Mouse (Mus musculus) cortical plate, adult 2 months (tissue): ENCODE data around the gene Capn3. TPM values are rescaled to one million over a fixed set of nuclear protein-coding genes. Genes with fewer than 3 reads are reported as not detected.
A peak's percentile ranks its signal among the peaks of the same experiment; 100 is the strongest.

Source experiments
- H3K27ac ChIP-seq: fragments of 200-500 bp; 2 replicates; pipeline ENCODE4 v1.5.1; 2012; ENCODE audit warnings: low read length, control low read depth, inconsistent platforms; ENCODE audit not compliant: insufficient read depth
- H3K4me1 ChIP-seq: fragments of 200-500 bp; 2 replicates; pipeline ENCODE4 v1.6.1; 2011; ENCODE audit warnings: low read length; ENCODE audit not compliant: control insufficient read depth, insufficient read depth
- H3K4me3 ChIP-seq: fragments of 200-500 bp; 2 replicates; pipeline ENCODE4 v1.5.1; 2011; ENCODE audit warnings: mild to moderate bottlenecking, low read length, control low read depth; ENCODE audit not compliant: insufficient read depth
- CTCF ChIP-seq: fragments of 200-500 bp; IDR thresholded peaks from 2 replicates; pipeline ENCODE4 v1.5.1; 2011; ENCODE audit warnings: mild to moderate bottlenecking, control low read depth, low read length; ENCODE audit not compliant: insufficient read depth; ENCODE audit errors: extremely low read depth
- POLR2A ChIP-seq: fragments of 200-500 bp; IDR thresholded peaks from 2 replicates; pipeline ENCODE4 v1.6.1; 2011; ENCODE audit warnings: mild to moderate bottlenecking, low read length, control low read depth; ENCODE audit not compliant: insufficient read depth; ENCODE audit errors: extremely low read depth
- polyA plus RNA-seq: library from polyadenylated mRNA; depleted of rRNA; stranded (reverse); fragments of >200 nt; gene quantifications from 2 replicates; pipeline ENCODE4 v1.2.3, GENCODE M21; 2012

Gene Capn3
- polyA plus RNA-seq, 1 experiment: 4.9 TPM

DNA sequence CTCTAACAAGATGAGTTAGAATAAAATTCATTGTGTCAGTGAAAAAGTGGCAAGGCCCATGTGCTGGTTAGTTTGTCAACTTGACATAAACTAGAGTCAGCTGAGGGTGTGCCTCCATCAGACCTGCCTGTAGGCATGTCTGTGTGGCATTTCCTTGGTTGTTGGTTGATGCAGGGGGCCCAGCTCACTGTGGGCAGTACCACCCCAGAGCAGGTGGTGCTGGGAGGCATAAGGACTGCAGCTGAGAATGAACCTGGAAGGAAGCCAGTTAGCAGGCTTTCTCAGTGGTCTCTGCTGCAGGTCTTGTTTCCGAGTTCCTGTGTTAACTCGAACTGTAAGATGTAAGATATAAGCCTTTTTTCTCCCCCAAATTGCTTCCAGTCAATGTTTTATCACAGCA, 832 bp upstream of the Capn3 start:
- no peaks in the 10 kb centered on the region for H3K4me1 ChIP-seq
- H3K4me3 ChIP-seq: no peak overlapping the region
- no peak for TF ChIP-seq POLR2A
- no peak for TF ChIP-seq CTCF
- no peak overlapping the region for H3K27ac ChIP-seq

DNA sequence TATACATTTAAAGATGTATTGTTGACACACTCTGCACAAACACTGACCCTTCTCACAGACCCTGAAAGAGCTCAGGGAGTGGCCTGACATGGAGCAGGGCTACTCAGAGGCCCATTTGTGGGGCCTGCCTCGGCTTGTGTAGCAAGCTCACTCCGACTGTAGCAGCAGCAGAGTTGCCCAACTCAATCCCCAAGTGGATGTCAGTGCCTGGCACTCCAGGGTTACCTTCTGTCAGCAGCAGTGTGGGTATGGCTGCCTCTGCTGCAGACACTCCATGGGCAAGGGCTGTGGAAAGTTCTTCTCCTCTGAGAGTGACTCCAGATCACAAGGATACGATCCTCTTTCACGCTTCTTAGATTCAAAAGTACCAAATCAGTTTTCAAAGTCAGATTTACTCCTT, 4.4 kb downstream of the Capn3 start:
- no peak for TF ChIP-seq POLR2A
- no peak for TF ChIP-seq CTCF
- Histone ChIP-seq H3K27ac (no peak overlapping the region), H3K4me1 (no peaks in the 10 kb centered on the region), H3K4me3 (no peak overlapping the region)

GRCm38 (mm10) chr2:120463328-120463727, 7.5 kb downstream of the Capn3 start:
- Histone ChIP-seq H3K27ac (no peak overlapping the region), H3K4me3 (no peak overlapping the region), H3K4me1 (no peaks in the 10 kb centered on the region)
- TF ChIP-seq CTCF: no peak
- no peak for TF ChIP-seq POLR2A

- H3K4me3 ChIP-seq: no peak overlapping the region
- TF ChIP-seq POLR2A: no peak
- TF ChIP-seq CTCF: no peak
Observed at GRCm38 (mm10) chr2:120464091-120464490, 8.3 kb downstream of the Capn3 start.

GRCm38 (mm10) chr2:120464732-120465396, 9.0 kb downstream of the Capn3 start:
- TF ChIP-seq POLR2A (no peak), CTCF (no peak)
- Histone ChIP-seq H3K27ac (peak overlapping the region; percentile 72; the same call in 1 of the 2 replicates), H3K4me1 (no peaks in the 10 kb centered on the region), H3K4me3 (no peak overlapping the region)

More at GRCm38 (mm10) chr2:120464091-120464490, 8.3 kb downstream of the Capn3 start:
- Histone ChIP-seq H3K4me1 (no peaks in the 10 kb centered on the region), H3K27ac (peak overlapping the region; percentile 72; the same call in 1 of the 2 replicates)

DNA sequence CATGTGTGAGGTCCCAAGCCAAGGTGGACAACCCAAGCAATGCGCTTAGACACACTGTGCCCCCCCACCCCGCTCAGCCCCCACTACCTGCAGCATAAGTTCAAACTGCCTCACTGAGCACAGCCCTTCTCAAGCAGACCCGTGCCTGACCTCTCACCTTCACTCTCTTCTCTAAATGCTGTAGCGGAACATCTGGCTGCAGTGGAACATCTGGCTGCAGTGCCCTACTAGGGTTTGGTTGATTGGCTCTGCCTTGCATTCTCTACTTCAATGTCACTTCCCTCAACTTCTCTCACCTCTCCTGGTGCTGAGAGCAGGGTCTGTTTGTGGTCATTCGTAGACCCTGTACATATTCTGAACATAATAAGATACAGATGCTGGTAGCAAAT, 9.6 kb downstream of the Capn3 start:
- no peak for TF ChIP-seq POLR2A
- TF ChIP-seq CTCF: no peak
- no peak overlapping the region for H3K27ac ChIP-seq
- H3K4me3 ChIP-seq: no peak overlapping the region
- no peaks in the 10 kb centered on the region for H3K4me1 ChIP-seq

DNA sequence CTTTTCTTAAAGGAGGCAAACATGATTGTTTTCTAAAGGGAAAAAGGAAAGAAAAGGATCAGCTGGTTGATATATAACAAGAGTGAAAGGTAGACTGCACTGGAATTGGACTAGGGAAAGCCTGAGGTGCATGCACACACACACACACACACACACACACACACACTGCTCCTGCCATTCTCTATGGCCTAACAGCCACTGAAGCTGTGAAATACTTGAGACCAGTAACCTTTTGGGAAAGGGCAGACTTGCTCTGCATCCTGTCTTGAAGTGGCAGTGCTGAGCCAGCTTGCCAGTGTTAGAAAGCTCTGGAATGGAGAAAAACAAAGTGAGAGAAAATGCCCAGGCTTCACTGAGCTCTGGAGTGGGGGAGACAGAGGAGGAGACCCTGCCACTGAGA, 12.2 kb downstream of the Capn3 start:
- no peak overlapping the region for H3K27ac ChIP-seq
- TF ChIP-seq CTCF: no peak
- no peak for TF ChIP-seq POLR2A
- no peak overlapping the region for H3K4me3 ChIP-seq
- H3K4me1 ChIP-seq: no peaks in the 10 kb centered on the region

- TF ChIP-seq POLR2A (no peak), CTCF (no peak)
- H3K4me3 ChIP-seq: no peak overlapping the region
- no peaks in the 10 kb centered on the region for H3K4me1 ChIP-seq
- H3K27ac ChIP-seq: no peak overlapping the region
Observed at GRCm38 (mm10) chr2:120469220-120469619, 13.4 kb downstream of the Capn3 start.

DNA sequence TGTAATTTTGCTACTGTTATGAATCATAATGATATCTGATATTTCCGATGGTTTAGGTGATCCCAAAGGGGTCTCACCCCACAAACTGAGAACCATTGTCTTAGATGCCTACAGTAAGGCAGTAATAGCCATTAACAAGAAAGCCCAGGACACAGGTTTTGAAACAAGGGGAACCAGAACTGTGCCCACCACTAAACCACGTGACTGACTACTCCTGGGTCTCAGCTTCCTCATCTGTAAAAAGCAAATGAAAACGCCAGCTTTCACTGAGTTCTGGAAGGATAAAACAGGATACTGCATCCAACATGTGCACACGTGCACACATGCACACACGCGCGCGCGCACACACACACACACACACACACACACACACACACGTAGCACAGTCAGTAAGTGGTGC, 13.9 kb downstream of the Capn3 start:
- Histone ChIP-seq H3K4me3 (no peak overlapping the region), H3K4me1 (no peaks in the 10 kb centered on the region), H3K27ac (no peak overlapping the region)
- TF ChIP-seq POLR2A (no peak), CTCF (no peak)

GRCm38 (mm10) chr2:120470856-120471255, 15.0 kb downstream of the Capn3 start:
- TF ChIP-seq CTCF (no peak), POLR2A (no peak)
- no peak overlapping the region for H3K4me3 ChIP-seq
- H3K27ac ChIP-seq: no peak overlapping the region

More at GRCm38 (mm10) chr2:120470856-120471255, 15.0 kb downstream of the Capn3 start:
- H3K4me1 ChIP-seq: no peaks in the 10 kb centered on the region
